ENCODE assay signal across 30 mouse cellular contexts in genomic region chr14:16324394-16324793, GRCm38 (mm10). TPM values are rescaled to one million over a fixed set of nuclear protein-coding genes. Genes with fewer than 3 reads are reported as not detected.
DNase-seq lines count a peak whose midpoint lies in the region; ATAC-seq lines count a peak whose summit lies in the region.
"Had no signal": no experiment of that assay in that cellular context is flagged by ENCODE, and none has a peak within 500 bp of the region (broad histone marks: within the 10 kb centered on the region; RNA-seq: fewer than 3 reads in every experiment).

No protein-coding gene starts in this region.

- WGBS in kidney, embryonic 16.5 days, result 87% methylated on average over 4 of the region's 4 CpGs

- peak; percentile 21 for DNase-seq in heart, adult 11 months
- no peak for DNase-seq in heart, postnatal 14 days
- peak; percentile 21 for DNase-seq in urinary bladder, postnatal 14 days (ENCODE audit: low spot score)
- DNase-seq in urinary bladder, adult 18-20 months (ENCODE audit: low spot score in 2 of 2), result no peak
- DNase-seq in gonadal fat pad, adult 2 months (ENCODE audit: low read depth), result peak; percentile 99
- DNase-seq in thymus, postnatal 25 days, result no peak
- DNase-seq: adrenal gland, postnatal 10 days; adrenal gland, postnatal 36 days; B cell, adult 2 months; cerebellum, adult 11 months; cerebellum, adult 2 months; cerebellum, adult 9-11 months; cerebellum, postnatal 25 days; gastrocnemius, postnatal 10 days; gastrocnemius, postnatal 36 days; heart, adult 18-20 months; heart, postnatal 10 days; heart, postnatal 4 days had no signal

- peaks cover 8% of the 10 kb centered on the region for H3K4me1 ChIP-seq in kidney, embryonic 16.5 days (ENCODE audit: insufficient read depth, low read length)

- H3K4me2 ChIP-seq in kidney, embryonic 16.5 days (replicated peaks; ENCODE audit: low read depth, low read length), result no peak overlapping the region
- H3K4me2 ChIP-seq: embryonic facial prominence, embryonic 13.5 days; forebrain, embryonic 13.5 days; heart, embryonic 12.5 days; heart, embryonic 15.5 days; hindbrain, embryonic 14.5 days had no signal

- ATAC-seq in kidney, embryonic 16.5 days (ENCODE audit: low FRiP score, low TSS enrichment), result no peak
- ATAC-seq: forebrain, embryonic 13.5 days; forebrain, embryonic 16.5 days; hindbrain, postnatal 0 days; inflammation-experienced regulatory T-cells, adult 6 months; Patski had no signal

- no peaks in the 10 kb centered on the region for H3K27me3 ChIP-seq in kidney, embryonic 16.5 days (ENCODE audit: insufficient read depth, low read length)
- H3K27me3 ChIP-seq: CH12.LX; embryonic facial prominence, embryonic 13.5 days; forebrain, embryonic 13.5 days; heart, embryonic 12.5 days; heart, embryonic 15.5 days; Patski had no signal

- no peaks in the 10 kb centered on the region for H3K36me3 ChIP-seq in kidney, embryonic 16.5 days (ENCODE audit: insufficient read depth, low read length)
- H3K36me3 ChIP-seq: embryonic facial prominence, embryonic 13.5 days; G1E; heart, embryonic 12.5 days; heart, embryonic 15.5 days had no signal

- H3K9ac ChIP-seq in kidney, embryonic 16.5 days (replicated peaks; ENCODE audit: low read length), result no peak overlapping the region
- H3K9ac ChIP-seq: embryonic facial prominence, embryonic 13.5 days; forebrain, embryonic 13.5 days; heart, embryonic 12.5 days; heart, embryonic 15.5 days; hindbrain, embryonic 14.5 days had no signal

- no peak overlapping the region for H3K4me3 ChIP-seq in kidney, embryonic 16.5 days (ENCODE audit: low read length)
- H3K4me3 ChIP-seq: embryonic facial prominence, embryonic 13.5 days; forebrain, embryonic 13.5 days; heart, embryonic 12.5 days; heart, embryonic 15.5 days had no signal

- no peak overlapping the region for H3K27ac ChIP-seq in kidney, embryonic 16.5 days (ENCODE audit: low read length)
- H3K27ac ChIP-seq: embryonic facial prominence, embryonic 13.5 days; forebrain, embryonic 13.5 days; heart, embryonic 15.5 days; hindbrain, embryonic 14.5 days; hindbrain, postnatal 0 days had no signal

- intact Hi-C loops in heart, postnatal 14 days (cut with DNase I), result no loop called here

- no peaks in the 10 kb centered on the region for H3K9me3 ChIP-seq in kidney, embryonic 16.5 days (ENCODE audit: low read length)
- H3K9me3 ChIP-seq: embryonic facial prominence, embryonic 13.5 days; forebrain, embryonic 13.5 days; G1E; heart, embryonic 12.5 days; heart, embryonic 15.5 days had no signal

RNA-seq across cellular contexts. Expression of gene Top2b, which starts 40.6 kb away (rescaled TPM):
- 10 to 100 TPM; 75.5 to 80.6 TPM for total RNA-seq in heart, postnatal 14 days (2021)
- polyA plus RNA-seq in gonadal fat pad, adult 2 months (2012; rRNA removed), result 13.9 and 16.8 TPM in 2 replicates
- 39.0 and 42.4 TPM in 2 replicates for polyA plus RNA-seq in kidney, embryonic 16.5 days (2015; fragmentation: Nextera tagmentation; extraction: Ambion mirVana)

Comparison
In these comparisons a context has a peak if more than half of its experiments do, and no peak if none do; other contexts are left out.
1. DNase-seq: peak in heart, adult 11 months (single experiment), urinary bladder, postnatal 14 days (single experiment) and gonadal fat pad, adult 2 months (single experiment); none in heart, postnatal 14 days (0 of 2), urinary bladder, adult 18-20 months (0 of 2) and thymus, postnatal 25 days (single experiment).